Mouse (Mus musculus) ovary, adult 10 weeks (tissue): ENCODE data around the gene Pafah1b3. TPM values are rescaled to one million over a fixed set of nuclear protein-coding genes. Genes with fewer than 3 reads are reported as not detected.

Experiments used
- polyA plus RNA-seq: library from polyadenylated mRNA; stranded (reverse); fragments of 350-450 nt; fragmentation: Illumina TruSeq; extraction: RNeasy Lipid Tissue Mini Kit (QIAGEN cat#74804); gene quantifications from one replicate; pipeline ENCODE4 v1.2.3, GENCODE M21; 2014

The Pafah1b3 gene
- 1.5 TPM for polyA plus RNA-seq

DNA sequence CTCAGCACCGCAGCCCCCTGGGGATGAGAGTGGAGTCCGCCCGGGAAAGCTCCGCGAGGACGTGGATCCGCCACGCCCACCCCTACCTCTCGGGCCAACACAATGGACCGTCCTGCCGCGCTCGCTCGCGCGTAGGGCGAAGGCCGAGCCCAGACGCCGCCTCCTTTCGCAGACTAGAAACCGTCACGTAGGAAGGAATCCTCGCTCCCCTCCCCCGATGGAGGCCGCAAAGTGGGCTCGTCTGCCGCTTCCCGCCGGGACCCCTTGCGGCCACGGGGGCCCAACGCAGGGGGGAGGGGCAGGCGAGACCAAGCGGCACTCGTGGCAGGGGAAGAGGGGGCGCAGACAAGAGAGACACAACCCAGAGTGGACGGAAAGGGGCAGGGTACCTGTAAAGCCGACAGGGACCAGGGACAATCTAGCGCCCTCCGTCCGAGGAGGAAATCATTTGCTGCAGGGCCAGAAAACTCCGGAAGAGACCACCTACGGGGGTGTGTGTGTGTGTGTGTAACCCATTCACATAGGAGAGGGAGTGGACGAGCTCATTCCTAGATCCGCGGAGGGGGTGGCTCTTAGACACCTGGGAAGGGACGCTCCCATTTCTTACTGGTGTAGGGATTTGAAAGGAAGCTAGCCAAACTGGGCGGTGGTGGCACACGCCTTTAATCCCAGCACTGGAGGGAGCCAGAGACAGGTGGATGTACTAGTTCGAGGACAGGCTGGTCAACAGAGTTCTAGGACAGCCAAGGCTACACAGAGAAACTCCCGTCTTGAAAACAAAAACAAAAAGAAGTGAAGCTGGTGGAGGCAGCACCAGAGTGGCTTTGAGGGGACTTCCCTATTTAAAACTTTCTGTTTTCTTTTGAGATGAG lies at the start of gene Pafah1b3:
Pafah1b3 (minus strand) TSS at position 533 of the 872 bp plus-strand sequence.

DNA sequence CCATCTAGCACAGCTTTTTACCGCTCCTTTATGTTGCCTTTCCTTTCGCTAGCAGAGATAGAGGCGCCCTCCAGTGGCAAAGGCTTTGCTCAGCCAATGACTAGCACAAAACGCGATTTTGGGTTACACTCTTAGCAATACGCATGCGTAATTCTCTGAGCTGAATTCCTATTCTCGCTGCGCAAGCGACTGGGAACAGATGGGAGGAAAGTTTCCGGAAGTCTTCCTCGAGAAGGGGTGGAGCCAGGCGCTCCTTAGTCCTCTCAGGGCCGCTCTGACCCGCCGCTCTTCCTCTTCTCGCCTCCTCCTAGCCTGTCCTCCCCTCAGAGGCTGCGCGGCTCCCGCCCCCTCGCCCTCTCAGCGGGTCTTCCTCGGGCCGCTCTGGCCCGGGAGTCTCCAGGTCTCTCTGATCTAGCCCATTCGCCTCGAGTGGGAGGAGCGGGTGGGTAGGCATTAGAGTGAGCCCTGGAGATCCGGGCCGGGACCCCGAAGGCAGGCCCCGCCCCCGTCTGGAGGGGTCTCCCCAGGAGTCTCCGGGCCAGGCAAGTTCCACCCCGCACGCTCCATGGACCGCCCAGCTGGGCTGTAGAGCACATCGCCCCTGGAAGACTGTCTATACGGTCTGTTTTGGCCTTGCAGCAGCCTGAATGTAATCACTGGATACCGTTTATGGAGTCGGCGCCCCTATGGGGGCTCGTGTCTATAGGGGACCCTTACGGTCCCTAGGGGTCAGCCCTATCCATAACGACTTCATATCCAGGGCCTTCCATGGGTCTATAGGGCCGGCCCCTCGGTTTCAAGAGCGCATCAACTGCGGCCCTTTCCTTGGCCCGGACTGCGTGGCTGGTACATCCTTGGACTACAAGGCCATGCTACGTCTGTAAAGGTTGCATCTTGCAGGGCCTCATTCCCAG lies 19.0 kb upstream of the Pafah1b3 start, which contains the start of gene Megf8:
Megf8 (plus strand) TSS at position 633 of the 914 bp plus-strand sequence.

DNA sequence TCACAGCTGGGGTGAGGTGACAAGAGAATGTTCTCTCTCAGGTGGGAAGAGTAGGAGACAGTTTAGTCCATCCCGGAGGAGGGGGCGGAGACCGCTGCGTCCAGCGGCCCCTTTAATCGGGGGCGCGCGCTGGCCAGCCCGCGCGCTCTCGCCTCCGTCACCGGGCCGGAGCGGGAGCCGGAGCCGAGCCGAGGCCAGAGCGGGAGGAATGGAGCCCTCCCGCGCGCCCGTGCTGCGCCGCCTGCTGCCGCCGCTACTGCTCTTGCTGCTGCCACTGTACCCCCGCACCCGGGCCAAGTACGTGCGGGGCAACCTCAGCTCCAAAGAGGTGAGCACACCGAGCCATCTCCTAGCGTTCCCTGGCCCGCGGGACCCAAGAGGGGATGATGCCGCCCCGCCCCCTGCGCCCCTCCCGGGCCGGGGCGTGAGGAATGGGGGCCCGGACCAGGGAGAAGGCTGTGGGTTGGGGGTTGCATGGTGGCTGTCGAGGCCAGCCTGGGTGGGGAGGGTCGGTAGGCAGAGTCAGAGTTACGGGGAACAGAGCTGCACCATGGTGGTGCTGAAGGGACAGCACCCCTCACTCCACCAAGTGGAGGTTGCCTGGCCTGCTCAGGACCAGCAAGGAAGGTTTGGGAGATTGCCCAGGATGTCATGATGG lies 8.3 kb upstream of the Pafah1b3 start, which contains the start of gene Tmem145:
Tmem145 (plus strand) TSS at position 151 of the 658 bp plus-strand sequence.

DNA sequence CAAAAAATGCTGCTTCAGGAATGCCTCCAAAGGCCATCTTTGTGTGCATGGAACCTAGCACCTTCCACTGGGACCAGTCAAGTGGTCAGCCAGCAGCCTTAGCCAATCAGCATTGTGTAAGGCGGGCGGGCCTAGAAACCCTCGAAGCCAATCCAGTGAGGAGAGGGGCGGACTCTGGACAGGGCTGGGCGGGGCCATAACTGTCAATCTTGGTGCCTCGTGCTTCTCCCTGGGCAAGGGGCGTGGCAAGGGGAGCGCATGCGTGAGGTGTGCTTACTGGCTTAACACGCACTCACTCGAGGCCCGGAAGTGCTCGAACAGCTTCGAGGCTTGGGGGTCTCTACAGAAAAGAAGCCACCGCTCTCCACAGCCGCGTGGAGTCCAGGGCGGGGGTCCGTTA lies 3.3 kb upstream of the Pafah1b3 start, which contains the start of gene Prr19:
Prr19 (plus strand) TSS at position 349 of the 400 bp plus-strand sequence.

DNA sequence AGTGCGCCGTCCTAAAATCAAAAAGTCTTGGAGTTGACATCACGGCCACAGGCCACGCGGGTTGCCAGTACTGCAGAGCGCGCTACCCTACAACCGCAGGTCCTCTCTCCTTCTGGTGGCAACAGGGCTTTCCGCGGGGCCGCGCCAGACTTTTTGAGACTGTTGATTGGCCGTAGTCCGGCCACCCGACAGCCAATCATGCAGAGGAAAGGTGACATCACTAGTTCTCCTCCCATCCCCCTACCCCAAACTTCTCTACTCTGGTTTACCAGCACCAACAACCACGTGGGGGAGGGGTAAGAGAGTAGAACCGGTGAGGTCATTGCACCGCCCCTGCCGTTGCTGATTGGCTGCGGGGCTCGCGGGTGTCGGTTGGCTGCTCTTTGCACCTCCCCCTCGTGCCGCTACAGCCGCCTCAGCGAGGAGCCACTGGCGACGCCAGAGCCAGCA lies 30.5 kb downstream of the Pafah1b3 start, which contains the start of gene Cic:
Cic (plus strand) TSS at position 404 of the 450 bp plus-strand sequence.

DNA sequence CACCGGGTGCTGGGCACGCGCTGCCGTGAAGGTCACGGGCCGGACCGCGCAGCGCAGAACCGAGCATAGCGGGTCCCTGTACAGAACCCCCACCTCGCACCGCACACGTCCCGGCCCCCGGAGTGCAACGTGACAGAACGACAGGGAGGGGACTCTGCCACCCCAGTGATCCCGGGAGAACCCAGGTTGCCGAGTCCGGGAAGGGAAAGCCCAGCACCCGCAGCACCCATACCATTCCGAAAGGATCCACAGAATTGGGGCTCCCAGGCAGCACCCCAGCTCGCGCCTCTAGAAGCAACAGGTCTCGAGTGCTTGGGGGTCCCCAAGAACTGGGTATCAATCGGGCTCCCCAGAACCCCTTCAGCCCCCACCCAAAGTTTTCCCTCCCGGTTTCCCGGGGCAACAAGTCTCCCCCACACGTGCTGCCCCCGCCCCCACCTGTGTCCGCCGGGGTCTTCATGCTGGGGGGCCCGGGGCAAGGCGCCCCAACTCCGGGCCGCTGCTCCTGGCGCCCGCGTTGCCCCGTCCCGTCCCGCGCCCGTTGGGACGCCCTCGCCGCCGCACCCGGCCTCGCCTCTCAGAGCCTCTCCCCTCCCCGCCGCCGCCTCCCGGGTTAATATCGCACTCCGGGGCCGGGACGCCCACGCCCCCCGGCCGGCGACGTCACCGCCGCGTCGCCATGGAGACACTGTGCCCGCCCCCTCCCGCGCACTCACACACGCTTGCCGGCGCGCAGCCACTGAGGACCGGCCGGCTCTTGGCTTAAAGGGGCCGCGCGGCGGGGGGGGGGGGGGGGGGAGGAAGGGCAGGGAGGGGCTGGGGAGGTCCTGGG lies 47.4 kb downstream of the Pafah1b3 start, which contains the start of gene Erf:
Erf (minus strand) TSS at position 621 of the 832 bp plus-strand sequence.

Other genes with a start within 250 kb of the Pafah1b3 start
- gene Grik5, start 225.6 kb downstream of the Pafah1b3 start, polyA plus RNA-seq, result 1.4 TPM
- gene Zfp574, start 225.4 kb downstream of the Pafah1b3 start, polyA plus RNA-seq, result 1.2 TPM
- gene Pou2f2, start 118.3 kb downstream of the Pafah1b3 start, polyA plus RNA-seq, result 0.86 TPM
- gene Dedd2, start 77.4 kb downstream of the Pafah1b3 start, polyA plus RNA-seq, result 0.51 TPM
- 1.6 TPM for gene Zfp526, start 76.6 kb downstream of the Pafah1b3 start, polyA plus RNA-seq
- 7.6 TPM for gene Gsk3a, start 60.1 kb downstream of the Pafah1b3 start, polyA plus RNA-seq
- gene Erf, start 47.2 kb downstream of the Pafah1b3 start, polyA plus RNA-seq, result 1.5 TPM
- gene Cic, start 30.3 kb downstream of the Pafah1b3 start, polyA plus RNA-seq, result 22.2 TPM
- not detected for gene Prr19, start 3.4 kb upstream of the Pafah1b3 start, polyA plus RNA-seq
- not detected for gene Tmem145, start 8.1 kb upstream of the Pafah1b3 start, polyA plus RNA-seq
- gene Megf8, start 19.2 kb upstream of the Pafah1b3 start, polyA plus RNA-seq, result 2.5 TPM
- not detected for gene Cnfn, start 71.7 kb upstream of the Pafah1b3 start, polyA plus RNA-seq
- gene Lipe, start 100.7 kb upstream of the Pafah1b3 start, polyA plus RNA-seq, result 1.00 TPM
- gene Cxcl17, start 114.9 kb upstream of the Pafah1b3 start, polyA plus RNA-seq, result not detected
- gene Ceacam1, start 179.6 kb upstream of the Pafah1b3 start, polyA plus RNA-seq, result 8.6 TPM
- gene Ceacam2, start 241.9 kb upstream of the Pafah1b3 start, polyA plus RNA-seq, result 0.31 TPM